Mouse (Mus musculus): ENCODE results near the gene Txndc17. TPM values are rescaled to one million over a fixed set of nuclear protein-coding genes. Genes with fewer than 3 reads are reported as not detected.

Gene Txndc17
- total RNA-seq, 2 experiments from 2014 or later: 32.1 to 33.0 TPM

Other genes starting within 250 kb of the Txndc17 start
- gene Aipl1, start 170.0 kb upstream of the Txndc17 start, total RNA-seq (2021): under 1 TPM in 1 of 2 experiments, not detected in 1; 0.13 TPM
- gene Pimreg, start 165.5 kb upstream of the Txndc17 start, total RNA-seq (2021): 1 to 10 TPM; 3.9 to 5.6 TPM
- gene Pitpnm3, start 71.8 kb upstream of the Txndc17 start, total RNA-seq (2021): 1 to 10 TPM in 1 of 2 experiments, under 1 TPM in 1; 0.75 to 1.1 TPM
- gene Gm43951, start 707 bp upstream of the Txndc17 start, total RNA-seq (2021): under 1 TPM; 0.08 to 0.13 TPM
- 1 to 10 TPM; 1.7 to 2.2 TPM for gene 4933427D14Rik, start 88 bp upstream of the Txndc17 start, total RNA-seq (2021)
- gene Med31, start 8.0 kb downstream of the Txndc17 start, total RNA-seq (2021): 1 to 10 TPM; 6.3 to 6.7 TPM
- under 1 TPM; 0.14 to 0.31 TPM for gene Slc13a5, start 59.7 kb downstream of the Txndc17 start, total RNA-seq (2021)
- 1 to 10 TPM; 6.4 to 6.6 TPM for gene Xaf1, start 94.1 kb downstream of the Txndc17 start, total RNA-seq (2021)
- not detected for gene Fbxo39, start 106.9 kb downstream of the Txndc17 start, total RNA-seq (2021)
- under 1 TPM; 0.78 TPM for gene Tekt1, start 154.9 kb downstream of the Txndc17 start, total RNA-seq (2021)
- 100 to 1,000 TPM; 160 to 162 TPM for gene Smtnl2, start 204.2 kb downstream of the Txndc17 start, total RNA-seq (2021)
- under 1 TPM; 0.18 to 0.38 TPM for gene Ggt6, start 228.0 kb downstream of the Txndc17 start, total RNA-seq (2021)
- gene Mybbp1a, start 233.8 kb downstream of the Txndc17 start, total RNA-seq (2021): 10 to 100 TPM; 58.7 to 62.8 TPM

Data from gastrocnemius, postnatal 14 days (tissue).